Mouse (Mus musculus) spleen, adult 18-20 months (tissue): Measurements from ENCODE around the gene Ifnz.
"Not testable (repeated sequence)": the region's sequence is repeated elsewhere in the genome, so short reads cannot be mapped to it uniquely, and the experiment has no call there.

Experiments used
- DNase-seq, 2 experiments: peaks; one replicate each; pipeline ENCODE4 v3.0.0; 2022; ENCODE audit warnings: mixed read lengths in 2 of 2

The Ifnz gene

DNA sequence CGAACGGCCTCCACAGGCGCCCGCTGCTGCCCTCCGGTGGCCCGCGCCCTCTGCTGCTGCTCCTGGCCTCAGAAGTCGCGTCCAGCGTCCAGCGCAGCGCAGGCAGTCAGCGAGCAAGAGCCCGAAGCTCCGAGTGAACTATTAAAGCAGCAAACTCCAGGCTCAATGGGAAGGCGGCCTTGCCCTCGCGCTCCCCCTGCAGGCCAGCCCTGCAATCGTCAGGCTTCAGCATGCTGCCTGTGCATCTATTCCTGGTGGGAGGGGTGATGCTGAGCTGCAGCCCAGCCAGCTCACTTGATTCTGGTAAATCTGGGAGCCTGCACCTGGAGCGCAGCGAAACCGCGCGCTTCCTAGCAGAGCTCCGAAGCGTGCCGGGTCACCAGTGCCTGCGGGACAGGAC lies 6.5 kb downstream of the Ifnz start, which contains the start of gene Gm13277:
TSS of gene Gm13277 (plus strand) at position 231 of the 400 bp plus-strand sequence.
- peak; percentile 57 to 58 for DNase-seq

GRCm38 (mm10) chr4:88791250-88791649 lies 9.3 kb downstream of the Ifnz start, which contains the start of gene Gm13278:
Gene Gm13278 (plus strand): TSS chr4:88791550.
- not testable (repeated sequence) for DNase-seq

GRCm38 (mm10) chr4:88793936-88794675 lies 12.2 kb downstream of the Ifnz start, which contains the start of gene Gm13275:
Gene Gm13275 (plus strand): TSS chr4:88794487.
- DNase-seq, result peak; percentile 66 to 79

DNA sequence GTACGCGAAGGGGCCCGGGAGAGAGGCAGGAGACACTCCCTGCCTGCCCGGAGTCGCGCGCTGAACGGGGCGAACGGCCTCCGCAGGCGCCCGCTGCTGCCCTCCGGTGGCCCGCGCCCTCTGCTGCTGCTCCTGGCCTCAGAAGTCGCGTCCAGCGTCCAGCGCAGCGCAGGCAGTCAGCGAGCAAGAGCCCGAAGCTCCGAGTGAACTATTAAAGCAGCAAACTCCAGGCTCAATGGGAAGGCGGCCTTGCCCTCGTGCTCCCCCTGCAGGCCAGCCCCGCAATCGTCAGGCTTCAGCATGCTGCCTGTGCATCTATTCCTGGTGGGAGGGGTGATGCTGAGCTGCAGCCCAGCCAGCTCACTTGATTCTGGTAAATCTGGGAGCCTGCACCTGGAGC lies 15.2 kb downstream of the Ifnz start, which contains the start of gene Gm13279:
TSS of gene Gm13279 (plus strand) at position 301 of the 400 bp plus-strand sequence.
- DNase-seq, result not testable (repeated sequence)

DNA sequence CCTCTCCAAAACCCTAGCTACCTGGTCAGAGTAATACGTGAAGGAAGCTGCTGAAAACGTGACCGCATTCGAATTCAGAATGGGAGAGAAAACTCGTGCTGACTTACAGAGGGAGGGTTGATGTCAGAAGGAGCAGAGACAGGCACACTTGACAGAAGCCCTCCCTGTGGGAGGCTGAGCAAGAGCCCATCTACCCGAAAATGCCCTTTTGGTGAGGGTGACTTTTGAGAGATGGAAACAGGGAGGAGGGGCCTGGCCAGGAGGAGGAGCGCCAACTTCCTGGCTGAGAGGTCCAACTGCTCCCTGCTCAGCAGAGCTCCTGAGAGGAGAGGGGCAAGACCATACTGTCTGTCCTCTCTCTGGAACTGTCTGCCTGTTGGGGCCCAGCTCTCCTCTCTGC lies 17.4 kb downstream of the Ifnz start, which contains the start of gene Gm13285:
TSS of gene Gm13285 (plus strand) at position 301 of the 400 bp plus-strand sequence.
- not testable (repeated sequence) for DNase-seq

DNA sequence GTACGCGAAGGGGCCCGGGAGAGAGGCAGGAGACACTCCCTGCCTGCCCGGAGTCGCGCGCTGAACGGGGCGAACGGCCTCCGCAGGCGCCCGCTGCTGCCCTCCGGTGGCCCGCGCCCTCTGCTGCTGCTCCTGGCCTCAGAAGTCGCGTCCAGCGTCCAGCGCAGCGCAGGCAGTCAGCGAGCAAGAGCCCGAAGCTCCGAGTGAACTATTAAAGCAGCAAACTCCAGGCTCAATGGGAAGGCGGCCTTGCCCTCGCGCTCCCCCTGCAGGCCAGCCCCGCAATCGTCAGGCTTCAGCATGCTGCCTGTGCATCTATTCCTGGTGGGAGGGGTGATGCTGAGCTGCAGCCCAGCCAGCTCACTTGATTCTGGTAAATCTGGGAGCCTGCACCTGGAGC lies 21.0 kb downstream of the Ifnz start, which contains the start of gene Gm13287:
TSS of gene Gm13287 (plus strand) at position 301 of the 400 bp plus-strand sequence.
- not testable (repeated sequence) for DNase-seq

- not testable (repeated sequence) for DNase-seq
Observed at GRCm38 (mm10) chr4:88805231-88805630, 23.3 kb downstream of the Ifnz start, which contains the start of gene Gm13288. Gene Gm13288 (plus strand): TSS chr4:88805531.

GRCm38 (mm10) chr4:88805761-88806160 lies 23.8 kb downstream of the Ifnz start:
- peak in 1 of 2 experiments; percentile 16 for DNase-seq

DNA sequence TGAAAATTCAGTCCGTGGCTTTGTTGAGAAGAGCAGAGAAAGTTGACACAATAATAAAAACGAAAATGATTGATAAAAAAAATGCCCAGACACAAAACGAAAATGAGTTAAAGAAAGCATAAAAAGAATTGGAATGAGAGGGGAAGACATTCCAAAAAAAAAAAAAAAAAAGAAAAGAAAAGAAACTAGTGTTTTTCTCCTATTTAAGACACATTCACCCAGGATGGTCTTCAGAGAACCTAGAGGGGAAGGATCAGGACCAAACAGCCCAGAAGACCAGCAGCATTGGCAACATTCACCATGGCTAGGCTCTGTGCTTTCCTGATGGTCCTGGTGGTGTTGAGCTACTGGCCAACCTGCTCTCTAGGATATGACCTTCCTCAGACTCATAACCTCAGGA lies 34.0 kb downstream of the Ifnz start, which contains the start of gene Ifna7:
TSS of gene Ifna7 (plus strand) at position 301 of the 400 bp plus-strand sequence.
- no peak for DNase-seq

GRCm38 (mm10) chr4:88819659-88820058 lies 37.7 kb downstream of the Ifnz start, which contains the start of gene Ifna11:
Gene Ifna11 (plus strand): TSS chr4:88819959.
- no peak for DNase-seq

DNA sequence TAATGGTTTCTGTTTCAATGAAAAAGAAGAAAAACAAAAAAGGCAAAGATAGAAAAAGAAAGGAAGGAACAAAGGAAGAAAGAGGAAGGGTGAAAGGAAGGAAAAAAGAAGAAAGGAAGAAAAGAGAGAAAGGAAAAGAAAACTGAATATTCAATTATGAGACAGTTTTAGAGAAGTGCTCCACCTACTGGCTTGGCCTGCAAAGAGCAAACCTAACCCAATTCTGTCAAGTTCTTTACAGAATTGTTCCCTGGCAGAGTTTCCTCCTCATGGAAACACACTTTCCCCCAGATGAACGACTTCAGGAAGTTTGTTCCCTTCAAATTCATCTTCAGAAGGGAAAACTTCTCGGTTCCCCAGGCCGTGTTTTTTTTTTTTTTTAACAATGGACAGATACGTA lies 41.1 kb downstream of the Ifnz start:
- peak in 1 of 2 experiments; percentile 21 for DNase-seq

DNA sequence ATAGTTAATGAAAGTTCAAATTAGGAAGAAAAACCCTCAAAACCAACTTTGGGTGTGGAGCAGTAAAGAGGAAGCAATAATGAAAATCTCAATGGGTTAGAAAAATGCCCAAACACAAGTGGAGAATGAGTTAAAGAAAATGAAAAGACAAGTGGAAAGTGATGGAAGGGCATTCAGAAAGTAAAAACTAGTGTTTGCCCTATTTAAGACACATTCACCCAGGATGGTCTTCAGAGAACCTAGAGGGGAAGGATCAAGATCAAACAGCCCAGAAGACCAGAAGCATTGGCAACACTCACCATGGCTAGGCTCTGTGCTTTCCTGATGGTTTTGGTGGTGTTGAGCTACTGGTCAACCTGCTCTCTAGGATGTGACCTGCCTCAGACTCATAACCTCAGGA lies 45.2 kb downstream of the Ifnz start, which contains the start of gene Ifna6:
TSS of gene Ifna6 (plus strand) at position 301 of the 400 bp plus-strand sequence.
- not testable (repeated sequence) for DNase-seq

DNA sequence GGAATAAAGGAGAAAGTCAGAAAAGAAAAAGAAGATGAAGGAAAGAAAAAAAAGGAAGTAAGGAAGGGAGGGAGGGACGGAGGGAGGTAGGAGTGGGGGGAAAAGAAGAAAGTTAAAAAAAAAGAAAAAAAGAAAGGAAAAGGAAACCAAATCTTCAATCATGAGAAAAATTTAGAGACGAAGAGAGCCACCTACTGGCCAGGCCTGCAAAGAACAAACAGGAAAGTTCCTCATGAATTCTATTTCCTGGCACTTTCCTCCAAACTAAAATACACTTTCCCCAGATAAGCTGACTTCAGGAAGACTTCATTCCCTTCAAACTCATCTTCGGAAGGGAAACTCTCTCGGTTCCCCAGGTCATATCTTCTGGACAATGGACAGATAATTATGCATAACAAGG lies 48.6 kb downstream of the Ifnz start:
- peak in 1 of 2 experiments; percentile 41 for DNase-seq
